Mouse (Mus musculus): ENCODE results near the gene Myd88.

The Myd88 gene

DNA sequence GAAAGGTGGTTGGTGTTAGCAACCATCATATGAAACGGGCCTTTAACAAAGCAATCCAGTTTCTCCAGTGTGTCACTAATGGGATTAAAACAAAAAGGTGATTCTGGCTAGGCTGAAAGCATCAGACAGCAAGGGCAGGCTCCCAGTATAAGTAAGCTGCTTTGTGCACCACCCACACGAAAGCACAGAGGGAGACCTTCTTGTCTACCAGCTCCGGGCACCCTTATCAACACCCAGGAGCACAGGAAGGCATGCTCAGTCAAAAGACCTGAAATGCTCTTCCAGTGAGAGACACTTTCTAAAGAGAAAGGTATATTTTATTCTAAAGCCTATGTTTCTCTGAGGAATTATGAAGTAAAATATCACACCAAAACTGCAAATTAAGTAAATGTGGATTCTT lies 50.4 kb downstream of the Myd88 start:
- DNase-seq (ENCODE audit: low spot score) = no peak

Data from left cerebral cortex, adult 11 months (tissue).